Mouse (Mus musculus) hindbrain, embryonic 10.5 days (tissue): ENCODE measurements around the gene Tspan9. TPM values are rescaled to one million over a fixed set of nuclear protein-coding genes. Genes with fewer than 3 reads are reported as not detected.

Experiments
- DNase-seq: peaks from one replicate; pipeline ENCODE4 v3.0.0-alpha.2; 2017; ENCODE audit warnings: low spot score
- H3K27ac ChIP-seq: fragments of 300-500 bp; sonication (generic); 2 replicates; pipeline ENCODE4 v1.5.1; 2016; ENCODE audit warnings: mild to moderate bottlenecking, moderate library complexity
- H3K27me3 ChIP-seq: fragments of 300-500 bp; sonication (generic); 2 replicates; pipeline ENCODE4 v1.6.1; 2016; ENCODE audit warnings: mild to moderate bottlenecking; ENCODE audit not compliant: poor library complexity, insufficient read depth, severe bottlenecking
- H3K36me3 ChIP-seq: fragments of 300-500 bp; sonication (generic); 2 replicates; pipeline ENCODE4 v1.6.1; 2016; ENCODE audit warnings: mild to moderate bottlenecking, moderate library complexity
- H3K4me1 ChIP-seq: fragments of 300-500 bp; sonication (generic); replicated peaks from 2 replicates; pipeline ENCODE4 v1.6.1; 2016; ENCODE audit warnings: mild to moderate bottlenecking
- H3K4me3 ChIP-seq: fragments of 300-500 bp; sonication (generic); 2 replicates; pipeline ENCODE4 v1.5.1; 2016; ENCODE audit warnings: mild to moderate bottlenecking, moderate library complexity
- H3K9me3 ChIP-seq: fragments of 300-500 bp; sonication (generic); 2 replicates; pipeline ENCODE4 v1.6.1; 2016; ENCODE audit warnings: mild to moderate bottlenecking, moderate library complexity
- WGBS: fragments of 180-500 bp; shearing (Covaris S2); methylation state at CpG from one replicate; pipeline ENCODE4 v1.1.7; 2016; 5-methylcytosine and 5-hydroxymethylcytosine counted together
- polyA plus RNA-seq: library from polyadenylated mRNA; unstranded; fragments of >200 nt; fragmentation: Nextera tagmentation; extraction: Ambion mirVana; gene quantifications from 2 replicates; pipeline ENCODE4 v1.2.1, GENCODE M21; 2016

Gene Tspan9
- 65.7 and 67.8 TPM in 2 replicates for polyA plus RNA-seq

DNA sequence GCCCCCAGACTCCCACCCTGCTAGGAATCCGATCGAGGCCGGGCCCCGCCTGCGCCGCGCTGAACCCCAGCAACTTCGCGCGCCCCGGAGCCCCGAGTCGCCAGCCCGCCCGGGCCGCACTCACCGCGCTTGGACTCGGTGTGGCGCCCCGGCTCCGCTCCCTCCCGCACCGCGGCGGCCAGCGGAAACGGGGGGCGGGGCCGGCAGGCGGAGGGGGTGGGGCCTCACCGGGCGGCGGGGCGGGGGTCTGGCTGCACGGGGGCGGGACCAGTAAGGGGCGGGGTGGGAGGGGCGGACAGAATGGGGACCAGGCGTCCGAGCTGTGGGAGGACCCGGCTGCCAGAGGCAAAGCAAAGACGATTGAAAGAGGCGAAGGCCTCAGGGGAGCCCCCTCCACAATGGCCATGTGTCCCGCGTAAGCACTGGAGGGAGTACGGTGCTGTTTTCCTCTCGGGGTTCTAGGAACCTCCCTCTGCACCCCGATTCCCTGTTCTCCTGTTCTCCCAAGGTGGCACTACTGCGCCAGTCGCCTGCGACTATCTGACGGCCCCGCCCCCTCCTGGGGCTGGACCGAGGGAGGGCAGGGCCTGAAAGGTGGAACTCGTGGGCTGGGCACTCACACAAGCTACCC, at the start of gene Tspan9:
Gene Tspan9 (minus strand): TSS at position 205 of the 631 bp plus-strand sequence.
- H3K4me3 ChIP-seq: peak within 1 kb of the TSS; percentile 73
- WGBS: under 1% methylated on average over 56 of the region's 56 CpGs
- peaks cover 36% of the 10 kb centered on the region for H3K4me1 ChIP-seq
- peak within 1 kb of the TSS; percentile 93 for H3K27ac ChIP-seq
- H3K9me3 ChIP-seq: no peaks in the 10 kb centered on the region
- no peaks in the 10 kb centered on the region; the same call in 1 of the 2 replicates for H3K36me3 ChIP-seq
- peaks cover 20% of the 10 kb centered on the region for H3K27me3 ChIP-seq
- peak; percentile 84 for DNase-seq

DNA sequence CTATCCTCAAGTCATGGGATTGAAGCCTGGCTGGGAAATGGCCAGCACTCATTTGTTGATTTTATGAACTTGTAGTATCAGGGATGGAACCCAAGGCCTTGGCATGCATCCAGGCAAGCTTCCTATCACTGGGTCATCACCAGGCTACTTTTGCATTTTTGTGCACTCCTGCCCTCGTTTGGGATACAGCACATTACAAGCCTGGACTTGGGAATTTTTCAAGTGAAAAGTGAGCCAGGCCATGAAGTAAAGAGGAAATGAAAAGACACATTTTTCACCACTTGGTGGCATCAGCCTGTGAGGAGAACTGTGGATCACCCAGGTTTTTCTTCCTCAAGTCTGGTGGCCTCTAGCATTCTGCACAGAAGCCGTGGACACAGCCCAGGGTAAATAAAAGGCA, 40.1 kb upstream of the Tspan9 start:
- 62% methylated on average over 2 of the region's 2 CpGs for WGBS
- DNase-seq: no peak
- no peaks in the 10 kb centered on the region for H3K9me3 ChIP-seq
- H3K36me3 ChIP-seq: no peaks in the 10 kb centered on the region
- no peak overlapping the region for H3K4me3 ChIP-seq
- H3K27ac ChIP-seq: no peak overlapping the region
- no peaks in the 10 kb centered on the region for H3K27me3 ChIP-seq
- 0 out of 2 replicates have a peak, but pooled peaks cover 6% of the 10 kb centered on the region for H3K4me1 ChIP-seq

DNA sequence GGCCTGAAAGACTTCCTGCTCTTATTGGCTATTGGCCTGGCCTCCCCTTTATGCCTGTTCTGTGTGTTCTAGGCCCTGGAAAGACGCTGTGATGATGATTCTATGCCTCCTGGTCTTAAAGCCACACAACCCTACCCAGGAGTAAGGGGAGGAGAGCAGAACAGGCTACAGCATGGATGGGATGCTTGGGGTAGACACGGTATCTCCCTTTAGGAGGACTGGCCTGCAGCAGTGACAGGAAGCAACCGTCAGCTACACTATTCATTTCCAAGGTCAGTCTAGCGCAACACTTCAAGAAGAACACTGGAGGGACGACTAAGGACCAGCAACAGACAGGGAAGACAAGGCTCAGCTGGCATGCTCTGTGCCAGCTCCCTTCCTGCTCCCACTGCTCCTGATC, 37.8 kb upstream of the Tspan9 start:
- no peaks in the 10 kb centered on the region for H3K36me3 ChIP-seq
- H3K9me3 ChIP-seq: no peaks in the 10 kb centered on the region
- WGBS: 77% methylated on average over 5 of the region's 5 CpGs
- no peak overlapping the region for H3K4me3 ChIP-seq
- H3K27me3 ChIP-seq: no peaks in the 10 kb centered on the region
- H3K4me1 ChIP-seq: 0 out of 2 replicates have a peak, but pooled peaks cover 6% of the 10 kb centered on the region
- H3K27ac ChIP-seq: no peak overlapping the region
- no peak for DNase-seq

DNA sequence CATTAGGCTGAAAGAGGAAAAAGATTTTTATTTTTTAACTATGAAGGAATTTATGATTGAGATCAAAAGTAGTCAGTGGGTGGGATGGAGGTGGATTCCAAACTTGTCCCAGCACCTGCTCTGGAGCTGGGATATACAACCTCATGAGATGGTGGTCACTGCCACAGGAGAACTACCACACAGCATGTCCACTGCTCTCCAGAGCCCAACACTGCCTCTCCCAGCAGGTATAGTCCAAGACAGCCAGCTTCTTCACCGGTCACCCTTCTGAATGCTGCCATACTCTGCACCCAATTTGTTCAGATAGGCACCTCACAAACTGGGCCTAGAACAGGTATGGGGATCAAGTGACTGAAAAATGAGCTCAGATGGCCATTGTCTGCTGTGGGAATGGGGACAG, 36.3 kb upstream of the Tspan9 start:
- H3K4me1 ChIP-seq: 0 out of 2 replicates have a peak, but pooled peaks cover 6% of the 10 kb centered on the region
- no peaks in the 10 kb centered on the region for H3K9me3 ChIP-seq
- DNase-seq: no peak
- H3K36me3 ChIP-seq: no peaks in the 10 kb centered on the region
- no peaks in the 10 kb centered on the region for H3K27me3 ChIP-seq
- no peak overlapping the region for H3K27ac ChIP-seq
- 98% methylated on average over 1 of the region's 1 CpGs for WGBS
- H3K4me3 ChIP-seq: no peak overlapping the region

DNA sequence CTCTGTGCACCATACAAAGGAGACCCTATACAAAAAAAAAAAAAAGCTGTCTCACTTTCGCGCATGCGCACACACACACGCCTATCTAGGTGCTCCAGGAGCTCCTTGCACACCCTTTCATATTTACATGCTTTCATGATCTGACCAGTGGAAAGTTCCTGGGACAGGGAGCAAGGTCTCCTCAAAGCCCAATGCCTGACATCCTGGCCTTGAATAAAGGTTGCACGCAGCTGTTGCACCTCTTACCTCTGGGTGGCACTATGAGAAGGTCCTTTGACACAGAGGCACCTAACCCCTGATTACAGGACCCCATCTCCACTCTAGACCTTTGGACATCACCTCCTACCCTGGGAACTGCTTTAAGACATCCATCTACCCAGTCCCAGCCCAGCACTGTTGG, 35.9 kb upstream of the Tspan9 start:
- WGBS: 71% methylated on average over 5 of the region's 5 CpGs
- Histone ChIP-seq H3K27ac (no peak overlapping the region), H3K27me3 (no peaks in the 10 kb centered on the region), H3K36me3 (no peaks in the 10 kb centered on the region), H3K4me1 (0 out of 2 replicates have a peak, but pooled peaks cover 6% of the 10 kb centered on the region), H3K9me3 (no peaks in the 10 kb centered on the region), H3K4me3 (no peak overlapping the region)
- no peak for DNase-seq

DNA sequence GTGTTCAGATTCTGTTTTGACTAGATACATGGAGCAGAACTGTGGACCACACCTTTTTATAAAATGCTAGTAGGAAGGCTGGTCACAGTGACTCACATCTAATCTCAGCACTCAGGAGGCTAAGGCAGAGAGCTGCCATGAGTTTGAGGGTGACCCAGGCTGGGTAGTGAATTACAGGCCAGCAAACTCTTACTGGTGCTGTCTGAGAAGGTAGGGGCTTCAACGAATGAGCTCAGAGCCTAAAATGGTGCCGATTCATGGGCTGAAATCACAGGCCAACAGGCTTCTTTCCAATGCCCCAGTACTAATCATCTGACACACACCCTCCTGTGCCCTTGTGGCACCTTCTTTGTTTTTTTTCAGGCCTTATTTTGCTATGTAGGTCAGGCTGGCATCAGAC, 35.3 kb upstream of the Tspan9 start:
- no peak for DNase-seq
- Histone ChIP-seq H3K4me1 (0 out of 2 replicates have a peak, but pooled peaks cover 6% of the 10 kb centered on the region), H3K27me3 (no peaks in the 10 kb centered on the region), H3K36me3 (no peaks in the 10 kb centered on the region), H3K4me3 (no peak overlapping the region), H3K9me3 (no peaks in the 10 kb centered on the region), H3K27ac (no peak overlapping the region)
- 85% methylated on average over 2 of the region's 2 CpGs for WGBS

DNA sequence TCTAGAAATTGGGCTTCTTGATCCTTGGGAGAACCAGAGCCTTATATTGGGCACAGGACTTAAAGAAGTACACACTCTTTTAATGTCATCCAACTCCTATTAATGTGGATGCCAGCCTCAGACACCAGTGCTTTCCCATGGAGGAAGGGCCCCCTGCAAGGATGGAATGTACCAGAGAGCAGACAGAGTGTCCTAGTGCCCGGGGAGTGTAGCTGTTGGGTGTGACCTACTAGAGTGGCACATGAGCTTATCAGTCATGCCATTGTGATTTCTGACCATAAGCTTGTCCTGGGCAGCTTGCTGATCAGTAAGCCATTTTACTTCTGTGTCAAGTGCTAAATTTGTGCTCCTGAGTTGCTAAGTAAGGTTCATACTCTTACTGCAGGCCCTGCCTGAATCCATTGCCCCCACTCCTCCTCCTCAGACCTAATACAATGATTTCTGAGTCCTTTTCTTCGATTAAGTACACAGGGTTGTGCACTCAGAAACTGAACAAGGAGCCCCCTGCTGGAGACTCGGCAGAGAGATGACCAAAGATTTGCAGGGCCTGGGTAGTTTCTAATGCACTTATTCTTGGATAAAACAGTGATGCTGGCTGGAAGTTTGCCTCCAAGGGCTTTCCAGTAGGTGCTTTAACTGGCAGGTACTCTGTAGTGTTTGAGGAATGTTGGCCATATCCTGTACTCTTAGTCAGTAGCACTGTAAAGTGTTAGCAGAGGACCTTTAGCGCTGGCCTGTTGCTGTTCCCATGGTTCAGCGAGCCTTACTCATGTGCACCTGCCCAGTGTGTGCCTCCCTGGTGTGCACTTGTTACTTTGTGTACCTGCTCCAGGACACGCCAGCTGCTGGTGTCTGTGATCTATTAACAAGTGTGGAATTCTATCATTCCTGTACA, 25.6 kb upstream of the Tspan9 start:
- whole genome bisulfite sequencing: 61% methylated on average over 6 of the region's 6 CpGs

DNA sequence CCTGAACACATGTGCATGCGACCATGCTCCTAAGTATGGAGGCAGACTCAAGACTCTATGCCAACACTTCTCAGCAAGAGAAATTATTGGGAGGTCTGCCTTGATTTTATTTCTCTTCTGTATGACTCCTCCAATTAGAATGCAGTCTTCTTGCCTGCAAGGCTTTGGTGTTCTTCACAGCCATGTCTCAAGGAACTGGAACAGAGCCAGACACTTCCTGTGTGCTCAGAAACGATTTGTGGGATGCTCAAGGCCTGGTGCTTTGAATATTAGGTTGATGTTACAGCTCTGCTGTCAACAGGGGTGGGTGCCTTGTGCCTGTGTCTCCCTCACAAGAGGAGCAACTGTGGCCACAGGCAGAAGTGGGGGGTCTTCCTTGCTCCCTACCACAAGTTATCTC, 22.2 kb upstream of the Tspan9 start:
- H3K4me3 ChIP-seq: no peak overlapping the region
- no peaks in the 10 kb centered on the region for H3K36me3 ChIP-seq
- WGBS: 83% methylated on average over 2 of the region's 2 CpGs
- 0 out of 2 replicates have a peak overlapping the region, but pooled peaks have one; percentile 12 for H3K27ac ChIP-seq
- no peaks in the 10 kb centered on the region for H3K4me1 ChIP-seq
- H3K9me3 ChIP-seq: no peaks in the 10 kb centered on the region
- H3K27me3 ChIP-seq: no peaks in the 10 kb centered on the region; the same call in 1 of the 2 replicates
- no peak for DNase-seq

More for the DNA sequence above, 25.6 kb upstream of the Tspan9 start:
- Histone ChIP-seq H3K27me3 (no peaks in the 10 kb centered on the region; the same call in 1 of the 2 replicates), H3K36me3 (no peaks in the 10 kb centered on the region), H3K9me3 (no peaks in the 10 kb centered on the region), H3K4me3 (no peak overlapping the region), H3K27ac (no peak overlapping the region), H3K4me1 (no peaks in the 10 kb centered on the region)
- peak; percentile 35 for DNase-seq

DNA sequence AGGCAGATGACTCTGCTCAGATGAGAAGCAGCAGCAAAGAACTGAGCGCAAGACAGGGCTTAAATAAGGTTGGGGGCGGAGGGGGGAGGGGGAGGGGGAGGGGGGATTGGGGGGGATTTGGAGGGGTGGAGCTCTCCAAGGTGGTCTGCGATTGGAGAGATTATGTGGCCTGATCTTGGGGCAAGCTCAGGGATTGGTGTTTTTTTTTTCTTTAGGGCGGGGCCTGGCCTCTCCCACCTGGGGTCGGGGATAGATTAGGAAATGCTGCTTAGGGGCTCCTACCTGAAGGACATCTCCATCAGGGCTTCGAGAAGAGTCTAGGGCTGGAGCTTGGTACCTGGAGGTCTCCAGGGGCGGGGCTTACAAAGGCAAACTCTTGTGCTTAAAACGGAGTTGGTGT, 21.2 kb upstream of the Tspan9 start:
- no peaks in the 10 kb centered on the region for H3K9me3 ChIP-seq
- no peak overlapping the region for H3K4me3 ChIP-seq
- no peaks in the 10 kb centered on the region for H3K4me1 ChIP-seq
- H3K27me3 ChIP-seq: no peaks in the 10 kb centered on the region; the same call in 1 of the 2 replicates
- DNase-seq: no peak
- no peaks in the 10 kb centered on the region for H3K36me3 ChIP-seq
- no peak overlapping the region for H3K27ac ChIP-seq
- 80% methylated on average over 8 of the region's 8 CpGs for WGBS

DNA sequence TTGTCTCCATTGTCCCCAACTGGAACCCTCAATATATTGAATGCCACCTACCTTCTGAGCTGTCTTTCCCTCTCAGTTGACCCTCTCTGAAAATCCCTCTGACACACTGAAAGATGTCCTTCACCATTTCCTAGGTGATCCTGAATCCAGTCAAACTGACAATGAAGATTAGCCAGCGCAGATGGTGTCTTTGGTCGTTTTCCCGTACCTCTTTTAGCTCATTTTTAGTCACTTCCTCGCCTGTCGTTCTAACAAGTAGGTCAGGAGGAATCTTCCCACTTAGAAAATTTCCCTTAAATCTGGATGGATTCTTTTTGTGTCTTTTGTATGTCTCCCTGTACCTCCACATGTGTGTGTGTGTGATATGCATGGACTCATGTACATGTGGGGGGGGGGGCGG, 15.7 kb upstream of the Tspan9 start:
- DNase-seq: no peak
- H3K4me3 ChIP-seq: no peak overlapping the region
- H3K4me1 ChIP-seq: peaks cover 6% of the 10 kb centered on the region; the same call in 1 of the 2 replicates
- H3K27ac ChIP-seq: no peak overlapping the region
- H3K27me3 ChIP-seq: no peaks in the 10 kb centered on the region
- 89% methylated on average over 6 of the region's 6 CpGs for WGBS
- no peaks in the 10 kb centered on the region for H3K9me3 ChIP-seq
- H3K36me3 ChIP-seq: no peaks in the 10 kb centered on the region

DNA sequence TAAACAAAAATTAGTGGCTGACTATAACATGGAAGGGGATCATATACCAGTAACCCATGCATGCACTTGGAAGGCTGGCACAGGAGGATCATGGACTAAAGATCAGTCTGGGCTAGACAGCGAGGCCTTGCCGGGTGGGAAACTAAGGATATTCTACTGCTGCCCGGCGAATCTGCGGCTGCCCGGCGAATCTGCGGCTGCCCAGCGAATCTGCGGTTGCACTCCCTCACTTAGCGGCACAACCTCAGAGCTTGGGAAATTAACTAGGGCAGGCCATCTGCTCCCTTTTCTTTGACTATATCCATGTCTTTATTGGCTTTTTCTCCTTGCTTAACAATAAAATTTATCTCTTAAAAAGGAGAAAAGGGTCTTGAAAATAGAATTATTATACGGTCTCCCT, 14.6 kb upstream of the Tspan9 start:
- no peak for DNase-seq
- peaks cover 6% of the 10 kb centered on the region; the same call in 1 of the 2 replicates for H3K4me1 ChIP-seq

DNA sequence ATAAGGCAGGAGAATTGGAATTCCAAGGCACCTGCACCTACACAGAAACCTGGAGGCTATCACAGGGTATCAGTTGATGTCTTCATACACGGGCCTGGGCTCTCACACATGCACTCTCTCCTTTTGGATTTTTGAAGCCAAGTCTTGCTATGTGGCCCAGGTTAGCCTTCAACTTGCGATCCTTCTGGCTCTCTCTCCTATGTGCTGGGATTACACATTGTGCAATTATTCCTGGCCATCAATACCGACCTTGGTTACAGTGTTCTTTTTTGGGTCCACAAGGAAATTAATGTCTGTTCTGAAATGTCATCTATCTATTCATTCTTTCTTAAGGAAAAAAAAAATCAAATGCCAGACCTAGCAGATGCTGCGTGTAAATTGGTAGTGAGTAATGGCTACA, 13.1 kb upstream of the Tspan9 start:
- Histone ChIP-seq H3K4me1 (peaks cover 6% of the 10 kb centered on the region; the same call in 1 of the 2 replicates), H3K36me3 (no peaks in the 10 kb centered on the region), H3K4me3 (no peak overlapping the region), H3K27ac (no peak overlapping the region), H3K27me3 (no peaks in the 10 kb centered on the region), H3K9me3 (no peaks in the 10 kb centered on the region)
- WGBS: 86% methylated on average over 4 of the region's 4 CpGs
- no peak for DNase-seq

More for the DNA sequence above, 14.6 kb upstream of the Tspan9 start:
- Histone ChIP-seq H3K4me3 (no peak overlapping the region), H3K9me3 (no peaks in the 10 kb centered on the region), H3K36me3 (no peaks in the 10 kb centered on the region), H3K27ac (no peak overlapping the region), H3K27me3 (no peaks in the 10 kb centered on the region)
- 74% methylated on average over 12 of the region's 12 CpGs for WGBS

DNA sequence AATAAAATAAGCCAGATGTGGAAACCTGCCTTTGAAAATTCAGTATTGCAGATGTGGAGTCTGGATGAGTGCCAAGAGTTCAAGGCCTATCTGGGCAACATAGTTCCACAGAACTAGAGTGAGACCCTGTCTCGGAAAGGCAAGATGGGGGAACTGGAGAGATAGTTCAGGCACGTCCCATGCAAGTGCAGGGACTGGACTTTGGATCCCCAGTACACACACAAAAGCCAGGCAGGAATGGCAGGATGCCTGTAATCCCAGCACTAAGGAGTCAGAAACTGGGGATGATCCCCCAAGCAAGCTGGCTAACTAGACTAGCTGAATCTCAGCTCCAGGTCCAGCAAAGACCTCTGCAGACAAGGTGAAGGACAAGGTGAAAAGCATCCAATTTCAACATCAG, 12.5 kb upstream of the Tspan9 start:
- H3K9me3 ChIP-seq: no peaks in the 10 kb centered on the region
- no peak overlapping the region for H3K27ac ChIP-seq
- no peak for DNase-seq
- peaks cover 6% of the 10 kb centered on the region; the same call in 1 of the 2 replicates for H3K4me1 ChIP-seq
- 85% methylated on average over 2 of the region's 2 CpGs for WGBS
- H3K36me3 ChIP-seq: no peaks in the 10 kb centered on the region
- no peaks in the 10 kb centered on the region for H3K27me3 ChIP-seq
- H3K4me3 ChIP-seq: no peak overlapping the region
